Mouse (Mus musculus): ENCODE results near the gene Calm5.

GRCm38 (mm10) chr13:3892601-3893000, 38.6 kb downstream of the Calm5 start:
- no peak for TF ChIP-seq ZNF384 (IDR thresholded peaks at IDR 0.05; ENCODE audit: low read depth, low read length)
- TF ChIP-seq CHD2 (IDR thresholded peaks at IDR 0.05; ENCODE audit: low read depth, low read length), result no peak
- no peak for TF ChIP-seq HCFC1 (IDR thresholded peaks at IDR 0.05; ENCODE audit: borderline replicate concordance, insufficient read depth, low read length)
